Mouse (Mus musculus) layer of hippocampus, adult 18-20 months (tissue): ENCODE measurements around the gene Ncan. TPM values are rescaled to one million over a fixed set of nuclear protein-coding genes. Genes with fewer than 3 reads are reported as not detected.
"Not testable (repeated sequence)": the region's sequence is repeated elsewhere in the genome, so short reads cannot be mapped to it uniquely, and the experiment has no call there.

Source experiments
- DNase-seq, 2 experiments: peaks; one replicate each; pipeline ENCODE4 v3.0.0; 2022; ENCODE audit warnings: low spot score in 2 of 2
- microRNA-seq, 2 experiments: library from miRNA; unstranded; fragments of <30 nt; microRNA quantifications; one replicate each; pipeline ENCODE4 v1.2.0; 2021
- total RNA-seq, 2 experiments: library from RNA; stranded (reverse); gene quantifications; 2 replicates each; pipeline ENCODE4 v1.2.3; 2021

Ncan gene
- total RNA-seq, 2 experiments from 2014 or later = 122 to 124 TPM

DNA sequence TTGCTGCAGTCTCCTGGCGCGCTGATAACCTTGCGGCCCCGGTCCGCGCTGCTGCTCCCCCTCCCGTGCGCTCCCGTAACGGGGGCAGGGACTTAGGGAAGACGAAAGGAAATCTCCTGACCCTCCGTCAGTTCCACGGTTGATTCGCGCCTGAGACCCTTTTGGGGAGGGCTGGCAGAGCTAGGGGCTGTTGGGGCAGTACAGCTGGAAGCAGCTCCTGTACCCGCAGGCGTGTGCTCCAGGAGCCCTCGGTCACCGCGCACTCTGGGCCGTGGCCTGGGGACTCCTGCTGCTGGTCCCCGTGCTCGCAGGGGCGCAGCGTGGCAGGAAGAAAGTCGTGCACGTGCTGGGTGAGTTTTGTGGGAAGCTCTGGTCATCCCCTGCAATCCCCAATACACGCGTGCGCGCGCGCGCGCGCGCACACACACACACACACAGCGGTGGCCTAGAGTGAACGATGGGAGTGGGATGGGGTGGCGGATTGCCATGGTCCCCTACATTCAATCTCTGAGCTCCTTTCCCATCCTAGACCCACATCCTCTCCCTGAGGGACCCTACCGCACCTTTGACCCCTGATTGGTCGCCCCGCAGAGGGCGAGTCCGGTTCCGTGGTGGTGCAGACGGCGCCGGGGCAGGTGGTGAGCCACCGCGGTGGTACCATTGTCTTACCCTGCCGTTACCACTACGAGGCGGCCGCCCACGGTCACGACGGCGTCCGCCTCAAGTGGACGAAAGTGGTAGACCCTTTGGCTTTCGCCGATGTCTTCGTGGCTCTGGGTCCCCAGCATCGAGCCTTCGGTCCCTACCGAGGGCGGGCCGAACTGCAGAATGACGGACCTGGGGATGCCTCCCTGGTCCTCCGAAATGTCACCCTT is 36.2 kb downstream of the Ncan start:
- DNase-seq = no peak

DNA sequence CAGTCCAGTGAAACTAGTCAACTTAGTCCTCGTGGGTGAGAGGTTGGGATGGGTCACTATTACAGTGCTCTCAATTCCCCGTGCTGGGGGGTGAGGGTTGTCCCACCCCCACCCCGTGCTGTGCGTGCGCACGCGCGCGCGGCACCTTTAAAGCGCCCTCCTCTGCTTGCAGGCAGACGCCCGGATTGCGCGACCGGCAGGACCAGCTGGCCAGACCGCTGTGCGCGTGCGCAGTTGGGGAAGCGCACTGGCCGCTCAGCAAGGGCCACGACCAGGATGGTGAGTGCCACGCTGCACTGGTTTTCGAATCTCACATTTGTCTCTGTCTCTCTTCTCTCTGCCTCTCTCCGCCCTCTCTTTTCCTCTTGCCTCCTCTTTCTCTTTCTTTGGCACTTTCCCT is 37.4 kb downstream of the Ncan start, which contains the start of gene Hapln4:
TSS of gene Hapln4 (plus strand) at position 173 of the 400 bp plus-strand sequence.
- peak in 1 of 2 experiments; percentile 63 for DNase-seq

DNA sequence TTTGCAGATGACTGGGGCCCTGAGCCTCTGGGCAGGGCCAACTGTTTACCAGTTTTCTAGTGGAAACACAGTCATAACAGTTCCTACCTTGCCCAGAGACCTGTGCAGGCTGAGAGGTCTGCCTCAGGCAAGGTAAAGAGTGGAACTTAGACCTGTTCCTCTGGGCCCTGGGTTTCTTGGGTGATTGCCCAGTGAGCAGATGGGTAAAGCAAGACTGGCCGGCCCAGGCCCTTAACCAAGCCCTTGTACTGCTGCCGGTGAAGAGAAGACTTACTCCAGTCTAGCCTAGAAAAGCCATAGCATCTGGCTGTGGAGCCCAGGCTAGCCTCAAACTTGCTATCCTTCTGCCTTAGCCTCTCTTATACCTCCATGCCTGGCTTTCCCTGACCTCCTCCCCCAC is 38.7 kb downstream of the Ncan start:
- no peak for DNase-seq

DNA sequence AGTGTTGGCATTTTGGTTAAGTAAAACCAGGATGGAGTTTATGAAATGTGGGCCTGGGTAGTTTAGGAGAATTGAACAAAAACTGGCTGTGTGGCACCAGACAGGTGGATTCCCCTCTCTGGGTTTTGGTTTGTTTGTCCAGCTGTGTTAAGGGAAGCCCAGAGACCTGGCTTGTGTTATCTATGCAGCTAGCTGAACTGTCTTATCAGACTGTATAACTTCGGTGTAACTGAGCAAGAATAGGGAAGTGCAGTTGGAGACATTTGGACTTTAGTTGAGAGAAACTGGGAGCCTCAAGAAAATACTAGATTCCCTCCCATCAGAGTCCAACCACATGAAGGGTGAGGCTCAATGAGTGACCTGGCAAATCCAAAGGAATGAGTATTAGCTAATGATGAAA is 47.0 kb downstream of the Ncan start:
- no peak for DNase-seq

DNA sequence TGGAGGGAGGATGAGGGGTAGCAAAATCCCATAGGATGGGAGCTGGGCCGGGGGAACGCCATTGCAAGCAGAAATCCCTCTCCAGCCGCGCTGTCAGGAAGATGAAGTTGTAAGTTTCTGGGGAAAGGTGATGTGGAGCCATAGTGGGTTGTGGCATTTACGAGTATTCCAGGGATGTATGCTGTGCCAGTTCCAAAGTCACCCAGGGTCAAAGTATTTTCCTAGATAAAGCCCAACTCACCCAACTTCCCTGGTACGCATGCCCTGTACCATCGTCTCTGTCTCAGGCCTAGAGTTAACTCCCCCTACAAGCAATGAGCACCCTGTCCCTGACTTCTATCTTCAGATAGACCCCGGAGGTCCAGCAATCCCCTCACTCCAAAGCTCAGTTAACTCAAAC is 47.6 kb downstream of the Ncan start:
- DNase-seq = no peak

DNA sequence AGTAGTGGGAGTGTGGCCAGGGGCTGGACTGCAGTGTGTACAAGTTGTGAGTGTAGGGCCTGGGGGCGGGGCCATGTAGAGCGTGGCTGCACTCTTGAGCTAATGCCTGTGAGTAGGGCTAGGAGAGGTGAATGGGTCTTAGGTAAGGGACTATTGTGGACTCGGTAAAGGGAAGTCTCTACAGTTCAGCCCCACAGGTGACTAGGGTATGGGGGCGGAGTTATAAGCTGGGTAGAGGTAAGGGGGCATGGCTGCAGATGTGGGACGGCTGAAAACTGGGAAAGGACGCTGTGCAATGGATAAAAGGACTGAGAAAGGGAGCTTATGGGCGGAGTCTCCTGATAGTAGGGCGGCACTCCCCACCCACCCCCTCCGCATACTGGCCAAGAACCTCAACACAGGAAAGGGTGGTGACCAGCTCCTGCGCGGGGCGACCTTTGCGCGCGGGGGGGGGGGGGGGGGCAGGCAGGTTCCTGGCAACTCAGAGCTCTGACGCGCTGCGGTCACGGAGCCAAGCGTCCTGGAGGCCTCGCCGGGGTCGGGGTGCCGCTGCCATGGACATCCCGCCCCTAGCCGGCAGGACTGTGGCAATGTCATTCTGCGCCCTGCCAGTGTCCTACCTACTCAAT is 48.1 kb downstream of the Ncan start, which contains the start of gene Tm6sf2:
TSS of gene Tm6sf2 (plus strand) at position 484 of the 629 bp plus-strand sequence.
- DNase-seq = no peak

DNA sequence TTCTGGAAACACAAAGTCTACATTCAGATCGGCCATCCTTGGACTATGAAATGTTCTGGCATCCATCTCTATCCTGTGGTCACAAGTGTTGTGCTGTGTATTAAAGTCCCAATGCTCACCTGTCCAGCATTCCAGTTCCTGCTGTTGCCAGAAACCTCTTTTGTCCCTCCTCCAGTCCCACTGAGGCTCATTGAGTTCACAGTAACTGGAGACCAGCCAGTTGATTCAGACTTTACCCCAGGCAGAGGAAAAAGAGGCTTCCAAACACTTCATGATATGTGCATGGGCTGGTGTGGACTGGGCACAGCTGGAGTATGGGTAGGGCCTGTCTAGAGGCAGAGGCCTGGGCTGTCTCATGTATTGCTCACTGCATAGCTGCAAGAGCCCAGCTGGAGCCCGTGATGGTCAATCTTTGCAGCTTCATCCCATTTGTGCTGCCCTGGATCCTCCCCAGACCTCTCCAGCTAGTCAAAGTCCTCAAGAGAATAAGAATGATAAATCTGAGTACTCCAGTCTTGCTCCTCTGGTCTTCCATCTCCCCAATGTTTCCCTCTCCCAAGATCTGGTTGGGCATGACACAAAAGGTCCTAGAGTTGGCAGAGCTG is 48.7 kb downstream of the Ncan start:
- DNase-seq = no peak

DNA sequence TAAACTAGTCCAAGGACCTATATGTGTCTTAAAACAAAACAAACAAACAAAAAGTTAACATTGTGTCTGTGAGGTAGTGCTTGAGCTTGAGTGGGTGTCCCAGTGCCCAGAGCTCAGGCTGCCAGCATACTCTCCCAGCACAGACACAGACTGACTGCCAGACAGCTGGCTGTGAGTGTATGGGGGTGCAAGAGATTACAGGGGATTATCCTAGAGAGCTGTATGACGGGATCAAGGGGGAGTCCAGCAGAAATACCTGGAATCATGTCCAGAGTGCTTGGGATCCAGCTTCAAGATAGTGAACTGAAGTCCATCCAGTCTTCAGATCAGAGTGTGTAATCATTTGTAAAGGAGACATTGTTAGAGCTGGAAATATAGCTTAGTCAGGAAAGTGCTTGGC is 63.0 kb downstream of the Ncan start:
- DNase-seq = no peak

DNA sequence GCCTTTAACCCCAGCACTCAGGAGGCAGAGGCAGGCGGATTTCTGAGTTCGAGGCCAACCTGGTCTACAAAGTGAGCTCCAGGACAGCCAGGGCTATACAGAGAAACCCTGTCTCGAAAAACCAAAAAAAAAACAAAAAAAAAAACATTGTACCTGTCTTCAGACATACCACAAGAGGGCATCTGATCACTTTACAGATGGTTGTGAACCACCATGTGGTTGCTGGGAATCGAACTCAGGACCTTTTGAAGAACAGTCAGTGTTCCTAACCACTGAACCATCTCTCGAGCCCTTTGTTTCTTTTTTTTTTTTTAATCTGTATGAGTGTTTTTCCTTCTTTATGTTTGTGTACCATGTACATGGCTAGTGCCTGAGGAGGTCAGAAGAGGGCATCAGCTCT is 70.2 kb downstream of the Ncan start:
- not testable (repeated sequence) for DNase-seq

DNA sequence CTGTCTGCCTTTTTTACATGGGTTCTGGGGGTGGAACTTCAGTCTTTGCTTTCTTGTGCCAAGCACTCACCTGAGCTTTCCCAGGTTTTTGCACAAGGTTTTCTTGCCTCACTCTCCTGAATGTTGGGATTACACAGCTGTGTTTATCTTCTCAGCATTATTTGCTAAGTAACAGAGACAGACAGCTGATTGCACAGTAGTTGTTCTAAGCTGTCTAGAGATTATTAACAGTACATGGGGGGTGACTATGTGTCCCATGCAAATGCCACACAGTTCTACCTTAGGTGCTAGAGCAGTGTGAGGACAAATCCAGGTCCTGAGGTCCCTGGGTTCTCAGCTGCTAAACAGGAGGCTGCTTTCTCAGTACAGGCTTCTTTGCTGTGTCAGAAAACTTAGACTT is 71.0 kb downstream of the Ncan start:
- DNase-seq = no peak

DNA sequence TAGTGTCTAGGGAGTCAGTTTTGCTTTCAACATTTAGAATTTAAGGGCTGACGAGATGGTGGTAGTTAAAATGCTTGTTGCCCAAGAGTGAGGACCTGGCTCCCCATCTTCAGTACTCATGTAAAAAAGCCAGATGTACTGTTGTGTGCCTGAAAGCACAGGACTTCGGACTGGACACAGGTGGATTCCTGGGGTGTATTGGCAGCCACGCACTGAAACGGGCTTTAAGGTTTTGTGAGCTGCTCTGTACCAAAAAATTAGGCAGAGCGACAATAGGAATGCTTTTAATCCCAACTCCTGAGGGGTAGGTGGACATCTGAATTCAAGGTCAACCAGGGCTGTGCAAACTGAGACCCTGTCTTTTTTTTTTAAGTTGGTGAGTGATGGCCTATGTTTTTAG is 76.7 kb downstream of the Ncan start:
- no peak for DNase-seq

Small RNAs within 50 kb of the gene (microRNA-seq; reads per million reads assigned to microRNA genes)
- 11.1 reads per million in 2 experiments for gene Mir7066

Other genes starting within 250 kb of the Ncan start
- under 1 TPM; 0.48 to 0.59 TPM for gene Cilp2, start 233.2 kb downstream of the Ncan start, total RNA-seq
- gene Tssk6, start 218.7 kb downstream of the Ncan start, total RNA-seq = under 1 TPM; 0.25 to 0.33 TPM
- 100 to 1,000 TPM; 154 to 158 TPM for gene Ndufa13, start 218.3 kb downstream of the Ncan start, total RNA-seq
- 10 to 100 TPM; 37.5 to 39.6 TPM for gene Yjefn3, start 218.2 kb downstream of the Ncan start, total RNA-seq
- 10 to 100 TPM; 32.5 to 37.3 TPM for gene Gatad2a, start 124.5 kb downstream of the Ncan start, total RNA-seq
- gene Mau2, start 78.1 kb downstream of the Ncan start, total RNA-seq = 10 to 100 TPM; 70.4 to 72.5 TPM
- 10 to 100 TPM; 48.3 to 51.7 TPM for gene Sugp1, start 78.1 kb downstream of the Ncan start, total RNA-seq
- gene Tm6sf2, start 47.9 kb downstream of the Ncan start, total RNA-seq = 1 to 10 TPM; 5.3 to 7.5 TPM
- 100 to 1,000 TPM in 1 of 2 experiments, 10 to 100 TPM in 1; 89.6 to 104 TPM for gene Hapln4, start 37.4 kb downstream of the Ncan start, total RNA-seq
- 10 to 100 TPM; 28.1 to 30.1 TPM for gene Nr2c2ap, start 10.5 kb upstream of the Ncan start, total RNA-seq
- gene Rfxank, start 18.3 kb upstream of the Ncan start, total RNA-seq = 10 to 100 TPM; 16.0 to 16.4 TPM
- gene Borcs8, start 18.6 kb upstream of the Ncan start, total RNA-seq = 10 to 100 TPM; 45.3 to 47.7 TPM
- under 1 TPM; 0.28 to 0.57 TPM for gene Mef2b, start 18.8 kb upstream of the Ncan start, total RNA-seq
- gene Tmem161a, start 51.5 kb upstream of the Ncan start, total RNA-seq = 10 to 100 TPM; 49.9 to 50.3 TPM
- gene Slc25a42, start 91.4 kb upstream of the Ncan start, total RNA-seq = 10 to 100 TPM; 39.3 to 41.8 TPM
- 100 to 1,000 TPM; 112 to 123 TPM for gene Sugp2, start 113.4 kb upstream of the Ncan start, total RNA-seq
- 10 to 100 TPM; 41.2 to 41.4 TPM for gene Armc6, start 113.6 kb upstream of the Ncan start, total RNA-seq
- 10 to 100 TPM; 71.9 to 76.0 TPM for gene Homer3, start 162.0 kb upstream of the Ncan start, total RNA-seq
- gene Ddx49, start 181.6 kb upstream of the Ncan start, total RNA-seq = 10 to 100 TPM; 36.3 to 49.0 TPM
- gene Cope, start 181.6 kb upstream of the Ncan start, total RNA-seq = 100 to 1,000 TPM; 125 to 149 TPM
- 100 to 1,000 TPM; 112 to 116 TPM for gene Cers1, start 194.9 kb upstream of the Ncan start, total RNA-seq
- gene Gdf1, start 208.9 kb upstream of the Ncan start, total RNA-seq = 10 to 100 TPM; 15.1 to 18.2 TPM
- gene Upf1, start 232.4 kb upstream of the Ncan start, total RNA-seq = 10 to 100 TPM; 74.5 to 75.6 TPM